Mouse (Mus musculus) MN1 (cell line): ENCODE measurements at regions not wholly inside any gene's neighbourhood (a gene's known extent, or its start where the extent isn't known, plus 50 kb on each side); places are given as distances from the start of the nearest gene placed in this dataset.
A peak's percentile ranks its signal among the peaks of the same experiment; 100 is the strongest.

Source experiments
- DNase-seq: peaks from one replicate; pipeline ENCODE4 v3.0.0-alpha.2; 2016; ENCODE audit warnings: low spot score

DNA sequence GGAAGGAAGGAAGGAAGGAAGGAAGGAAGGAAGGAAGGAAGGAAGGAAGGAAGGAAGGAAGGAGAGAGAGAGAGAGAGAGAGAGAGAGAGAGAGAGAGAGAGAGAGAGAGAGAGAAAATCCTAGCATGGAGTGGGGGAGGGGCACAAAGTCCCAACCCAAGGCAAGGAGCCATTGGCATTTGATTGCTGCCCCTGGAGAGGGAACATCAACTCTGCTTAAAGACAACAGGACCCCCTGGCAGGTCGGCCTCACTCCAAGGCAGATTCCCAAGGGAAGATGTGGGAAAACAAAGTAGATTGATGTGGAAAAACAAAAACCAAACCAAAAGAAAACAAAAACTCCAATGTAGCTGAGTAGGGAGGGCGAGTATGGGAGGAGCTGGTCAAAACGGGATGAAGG, 49.9 kb upstream of the Fzd10 start:
- DNase-seq = no peak

- DNase-seq = no peak
Observed at GRCm38 (mm10) chr5:128549811-128550210, 50.8 kb upstream of the Fzd10 start.

DNA sequence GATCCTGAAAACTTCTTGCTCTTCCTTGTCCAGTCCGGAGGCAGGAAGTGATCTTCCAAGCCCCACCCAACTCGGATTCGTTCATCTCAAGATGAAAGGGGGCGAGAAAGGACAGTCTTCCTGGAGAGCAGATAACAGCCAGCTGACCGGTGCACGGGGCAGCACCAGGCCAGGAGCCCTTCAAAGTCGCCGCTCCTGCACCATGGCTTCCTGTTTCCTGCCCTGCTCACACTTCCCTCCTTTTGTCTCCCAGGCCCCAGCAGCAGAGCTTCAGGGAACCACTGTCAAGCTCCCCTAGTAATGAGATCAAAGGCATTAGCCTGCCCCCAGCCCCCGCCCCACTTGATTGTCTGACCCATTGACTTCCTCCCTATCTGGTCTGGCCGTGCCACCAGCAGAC, 58.6 kb upstream of the Fzd10 start:
- no peak for DNase-seq

GRCm38 (mm10) chr5:128538646-128539045, 62.0 kb upstream of the Fzd10 start:
- no peak for DNase-seq

GRCm38 (mm10) chr5:128537218-128537617, 63.4 kb upstream of the Fzd10 start:
- DNase-seq = no peak

DNA sequence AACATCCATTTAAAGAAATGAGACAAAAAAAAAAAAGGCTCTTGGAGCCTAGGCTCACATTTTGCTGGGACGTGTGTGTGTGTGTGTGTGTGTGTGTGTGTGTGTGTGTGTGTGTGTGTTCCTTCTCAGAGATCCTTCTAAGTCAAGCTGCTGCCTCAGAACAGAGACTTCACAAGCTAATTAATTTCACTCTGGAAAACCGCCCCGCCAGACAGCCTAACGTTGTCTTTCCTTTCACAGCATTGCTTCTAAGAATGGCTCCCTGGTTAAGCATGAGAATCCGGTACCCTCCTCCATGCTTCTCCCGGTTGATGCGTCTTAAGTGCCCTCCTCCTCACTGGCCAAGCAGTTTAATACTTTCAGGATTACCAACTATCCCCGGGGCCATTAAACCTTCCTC, 64.3 kb upstream of the Fzd10 start:
- DNase-seq = no peak

DNA sequence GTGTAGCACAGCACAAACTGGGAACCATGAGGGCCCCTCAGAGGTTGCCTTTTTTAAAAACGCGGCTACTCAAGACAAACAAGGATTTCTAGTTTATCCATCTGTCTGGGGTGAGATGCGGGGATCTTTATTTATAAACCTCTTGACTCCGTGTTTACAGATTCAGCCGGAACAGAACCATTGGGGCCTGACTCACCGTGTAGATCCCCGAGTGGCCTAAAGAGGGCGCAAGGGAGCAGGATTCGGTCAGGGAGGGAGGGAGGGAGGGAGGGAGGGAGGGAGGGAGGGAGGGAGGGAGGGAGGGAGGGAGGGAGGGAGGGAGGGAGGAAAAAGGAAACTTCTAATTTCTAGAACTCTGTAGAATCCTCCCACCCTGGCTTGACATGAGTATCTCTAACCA, 73.4 kb upstream of the Fzd10 start:
- DNase-seq = no peak

- DNase-seq = no peak
Observed at GRCm38 (mm10) chr5:128526432-128526831, 74.2 kb upstream of the Fzd10 start.

- no peak for DNase-seq
Observed at GRCm38 (mm10) chr5:128524377-128525280, 76.0 kb upstream of the Fzd10 start.

DNA sequence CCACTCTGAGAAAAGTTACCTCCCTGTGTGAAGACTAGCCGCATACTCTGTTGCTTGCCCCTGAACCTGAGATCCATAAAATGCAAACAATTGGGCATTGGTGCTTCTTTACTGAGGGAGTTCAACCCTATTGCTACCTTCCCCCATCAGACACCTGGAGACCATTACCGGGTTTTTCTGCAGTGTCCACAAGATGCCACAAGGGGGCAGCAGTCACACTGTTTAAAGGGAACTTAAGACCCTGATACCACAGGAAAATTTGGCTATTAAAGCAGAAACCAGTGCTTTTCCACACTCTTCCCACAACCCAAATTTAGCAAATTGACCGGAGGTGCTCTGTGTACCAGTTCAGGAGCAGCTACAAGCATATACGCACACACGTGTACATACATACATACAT, 78.0 kb upstream of the Fzd10 start:
- DNase-seq = peak; percentile 25

DNA sequence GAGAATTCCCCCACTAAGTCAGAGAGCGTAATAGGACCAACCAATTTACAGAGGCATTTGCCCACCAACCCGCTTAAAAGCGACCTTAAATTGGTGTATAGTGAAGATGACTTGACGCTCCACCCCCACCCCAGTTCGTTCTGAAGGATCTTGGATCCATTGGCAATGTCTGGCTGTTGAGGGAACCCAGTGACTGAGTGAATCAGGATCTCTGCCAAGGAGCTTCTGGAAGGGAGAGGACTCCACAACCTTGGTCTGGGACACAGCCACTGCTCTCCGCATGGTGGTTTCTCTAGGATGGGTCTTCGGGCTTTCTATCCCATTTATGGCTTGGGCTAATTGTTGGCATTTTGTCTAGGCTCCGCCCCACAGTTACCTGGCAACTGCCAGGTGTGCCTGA, 83.3 kb upstream of the Fzd10 start:
- no peak for DNase-seq

- DNase-seq = peak; percentile 21
Observed at GRCm38 (mm10) chr5:128515343-128515742, 82.5 kb upstream of the Tmem132d start.

DNA sequence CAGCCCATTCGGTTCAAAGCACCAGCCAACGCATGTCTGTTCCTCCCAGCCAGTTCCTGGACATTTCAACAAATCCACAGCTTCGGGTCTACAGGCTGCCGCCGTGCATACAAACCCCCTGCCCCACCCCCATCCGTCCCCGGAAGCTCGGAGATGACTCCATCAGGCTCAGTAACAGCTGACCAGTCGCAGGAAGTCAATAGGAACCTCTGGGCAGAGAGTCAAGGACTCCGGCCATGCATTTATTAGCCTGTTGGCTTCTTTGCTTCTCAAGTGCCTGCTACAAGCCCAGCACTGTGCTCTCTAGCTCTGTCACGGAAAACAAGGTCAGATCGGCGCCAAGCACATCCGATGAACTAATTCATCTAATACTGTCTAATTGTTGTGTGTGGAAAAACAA, 80.4 kb upstream of the Tmem132d start:
- DNase-seq = no peak

DNA sequence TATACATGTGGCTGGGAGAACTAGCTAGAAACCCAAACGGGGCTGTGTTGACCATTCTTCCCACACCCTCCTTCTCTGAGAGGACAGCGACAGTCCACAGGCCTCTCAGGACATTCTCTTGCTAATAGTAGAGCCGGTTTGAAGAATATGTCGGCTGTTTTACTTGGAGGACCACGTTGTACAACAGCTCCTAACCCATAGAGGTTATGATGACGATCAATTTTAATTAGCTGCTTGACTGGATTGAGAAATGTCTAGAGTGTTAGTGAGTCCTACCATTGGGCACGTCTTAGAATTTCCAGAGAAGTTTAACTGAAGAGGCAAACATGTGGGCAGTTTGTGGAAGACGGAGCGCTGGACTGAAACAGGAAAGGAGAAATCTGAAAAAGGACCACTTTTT, 79.7 kb upstream of the Tmem132d start:
- no peak for DNase-seq

DNA sequence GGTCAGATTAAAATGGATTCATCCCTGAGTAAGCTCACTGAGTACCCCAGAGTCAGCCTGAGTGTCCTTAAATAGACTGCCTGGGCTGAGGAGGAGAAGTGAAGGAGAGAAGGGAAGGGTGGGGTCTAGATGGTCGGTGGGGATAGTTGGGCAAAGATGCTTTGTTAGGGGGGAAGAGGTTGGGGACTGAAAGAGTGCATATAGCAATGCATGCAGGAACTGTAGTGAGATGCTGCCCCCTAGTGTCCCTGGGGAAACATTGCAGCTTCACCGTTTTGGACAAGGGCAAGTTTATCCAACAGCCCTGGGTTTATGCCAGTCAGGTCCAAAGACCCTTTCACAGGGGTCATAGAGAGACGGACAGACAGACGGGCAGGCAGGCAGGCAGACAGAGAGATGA, 71.6 kb upstream of the Tmem132d start:
- DNase-seq = peak; percentile 18

GRCm38 (mm10) chr5:128499488-128499887, 66.6 kb upstream of the Tmem132d start:
- DNase-seq = no peak

- no peak for DNase-seq
Observed at GRCm38 (mm10) chr5:128499033-128499432, 66.2 kb upstream of the Tmem132d start.

DNA sequence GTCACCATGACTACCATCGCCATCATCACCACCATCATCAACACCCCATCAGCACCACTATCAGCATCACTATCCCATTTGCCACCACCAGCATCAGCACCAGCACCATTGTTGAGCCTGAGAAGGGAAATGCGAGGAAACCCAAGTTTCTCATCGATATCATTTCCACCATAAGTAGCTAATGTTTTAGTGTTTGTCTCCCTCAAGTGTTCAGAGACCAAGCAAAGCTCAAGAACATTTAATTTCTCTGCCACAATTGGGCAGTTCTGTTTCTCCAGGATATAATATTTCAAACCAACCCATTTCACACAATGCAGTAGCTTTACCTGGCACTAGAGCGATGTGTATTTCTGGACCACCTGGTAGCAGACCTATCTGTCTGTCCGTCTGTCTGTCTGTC, 59.7 kb upstream of the Tmem132d start:
- no peak for DNase-seq

DNA sequence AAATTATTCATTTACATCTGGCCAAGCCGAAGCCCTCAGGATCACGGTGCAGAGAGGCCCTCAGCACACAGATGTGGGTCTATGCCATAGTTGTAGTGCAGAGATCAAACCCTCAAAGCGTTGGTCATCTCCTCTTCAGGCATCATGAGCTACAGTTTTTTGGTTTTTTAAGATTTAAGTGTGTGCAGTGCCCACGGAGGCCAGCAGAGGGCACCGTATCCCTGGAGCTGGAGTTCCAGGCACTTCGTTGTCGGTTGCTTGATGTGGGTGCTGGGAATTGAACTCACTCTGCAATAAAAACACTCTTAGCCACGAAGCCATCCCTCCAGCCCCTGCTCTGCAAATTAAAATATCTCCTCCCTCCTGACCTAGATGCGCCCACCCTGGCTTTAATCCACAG, 58.3 kb upstream of the Tmem132d start:
- no peak for DNase-seq

- DNase-seq = no peak
Observed at GRCm38 (mm10) chr5:128488872-128489580, 56.1 kb upstream of the Tmem132d start.

DNA sequence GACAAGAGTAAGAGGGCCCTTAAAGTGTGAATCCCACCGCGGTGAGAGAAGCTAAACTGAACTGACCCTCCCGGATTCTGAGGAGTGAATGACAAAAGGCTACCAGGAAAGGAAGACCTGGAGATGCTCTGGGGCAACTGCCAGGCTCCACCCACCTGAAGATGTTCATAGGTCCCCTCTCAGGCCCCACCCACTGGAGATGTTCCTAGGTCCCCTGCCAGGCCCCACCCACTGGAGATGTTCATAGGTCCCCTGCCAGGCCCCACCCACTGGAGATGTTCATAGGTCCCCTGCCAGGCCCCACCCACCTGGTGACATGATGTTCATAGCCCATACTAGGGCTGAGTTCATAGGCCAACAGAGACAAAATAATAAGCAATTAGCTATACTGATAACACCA, 54.5 kb upstream of the Tmem132d start:
- no peak for DNase-seq

DNA sequence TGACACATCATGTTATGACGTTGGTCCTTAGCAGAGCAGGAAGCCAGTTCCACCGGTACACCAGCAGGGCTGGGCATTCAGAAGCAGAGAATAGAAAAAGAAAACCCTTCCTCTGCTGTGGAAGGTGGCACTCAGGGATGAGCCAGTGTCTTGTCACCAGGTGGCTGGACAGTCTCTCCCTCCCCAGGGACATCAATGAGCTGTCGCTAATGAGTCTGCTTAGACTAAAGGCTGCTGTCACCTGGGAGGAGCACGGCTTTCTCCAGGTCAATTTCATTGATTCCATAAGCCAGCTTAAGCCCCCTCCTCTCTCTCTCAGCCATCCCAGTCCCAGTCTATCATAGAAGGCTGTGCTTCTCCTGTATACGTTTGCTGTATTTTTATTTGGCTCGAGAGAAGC, 51.2 kb upstream of the Tmem132d start:
- no peak for DNase-seq

DNA sequence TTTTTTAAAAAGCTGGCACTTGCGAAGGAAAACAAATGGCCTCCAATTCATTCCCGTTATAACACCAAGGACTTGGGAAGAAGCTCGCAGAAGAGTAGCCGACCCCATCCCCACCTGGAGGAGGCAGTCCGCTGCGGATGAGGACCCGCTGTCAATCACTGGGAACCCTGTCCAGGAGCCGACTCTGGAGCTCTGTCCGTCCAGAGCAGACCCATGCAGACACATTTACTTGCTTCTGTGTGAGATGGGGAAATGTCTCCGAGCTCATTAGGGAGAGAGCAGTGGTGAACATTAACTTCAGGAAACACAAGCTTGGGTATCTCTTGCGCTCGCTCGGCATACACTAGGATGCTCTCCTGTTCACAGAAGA, 50.5 kb upstream of the Tmem132d start:
- no peak for DNase-seq
